Mouse (Mus musculus) colon, adult 2 months (tissue): ENCODE results near the gene Panx2. TPM values are rescaled to one million over a fixed set of nuclear protein-coding genes. Genes with fewer than 3 reads are reported as not detected.

Experiments
- polyA plus RNA-seq: library from polyadenylated mRNA; depleted of rRNA; stranded (reverse); fragments of >200 nt; gene quantifications from 2 replicates; pipeline ENCODE4 v1.2.3, GENCODE M21; 2012; rRNA removed

The Panx2 gene
- polyA plus RNA-seq, result 0.36 and 0.52 TPM in 2 replicates

GRCm38 (mm10) chr15:89059161-89059931 lies at the start of gene Panx2:
Gene Panx2, plus strand, starts transcription at chr15:89059734.

DNA sequence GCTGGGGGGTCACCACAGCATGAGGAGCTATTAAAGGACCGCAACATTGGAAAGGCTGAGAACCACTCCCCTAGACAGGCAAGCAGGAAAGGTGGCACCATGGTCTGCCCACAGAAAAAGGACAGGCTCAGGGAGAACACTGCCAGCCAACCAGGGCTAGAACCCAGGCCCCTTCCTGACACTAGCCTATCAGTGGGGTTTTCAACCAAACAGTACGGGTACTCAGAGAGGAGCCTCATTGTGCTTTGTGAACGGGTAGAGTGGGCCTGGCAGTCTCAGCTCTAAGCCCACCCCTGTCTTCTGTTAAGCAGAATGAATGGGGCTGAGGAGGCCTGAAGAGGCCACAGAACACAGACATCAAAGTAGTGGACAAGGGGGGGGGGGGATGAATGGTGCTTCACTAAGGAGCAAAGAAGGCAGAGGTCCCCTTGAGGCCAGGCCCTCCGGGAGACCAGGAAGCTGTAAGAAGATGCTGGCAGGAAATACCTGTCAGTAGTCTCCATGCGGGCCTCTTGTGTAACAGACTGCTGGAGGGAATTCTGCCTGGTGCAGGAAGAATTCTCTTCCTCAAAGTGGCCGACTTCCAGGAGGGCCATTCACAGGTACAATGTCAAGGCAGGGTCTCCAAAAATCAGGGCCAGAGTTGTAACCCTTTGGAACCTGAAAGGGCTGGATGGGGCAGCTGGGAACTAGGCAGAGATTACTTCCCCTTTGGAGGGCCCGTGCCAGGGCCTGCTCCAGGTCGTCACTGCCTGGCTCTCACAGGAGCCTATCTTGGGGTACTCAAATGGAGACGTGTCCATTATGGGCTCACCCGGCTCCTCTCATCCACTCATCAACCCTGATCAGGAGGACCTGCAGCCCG lies 15.3 kb downstream of the Panx2 start, which contains the start of gene Trabd:
TSS of gene Trabd (plus strand) at position 512 of the 865 bp plus-strand sequence.

DNA sequence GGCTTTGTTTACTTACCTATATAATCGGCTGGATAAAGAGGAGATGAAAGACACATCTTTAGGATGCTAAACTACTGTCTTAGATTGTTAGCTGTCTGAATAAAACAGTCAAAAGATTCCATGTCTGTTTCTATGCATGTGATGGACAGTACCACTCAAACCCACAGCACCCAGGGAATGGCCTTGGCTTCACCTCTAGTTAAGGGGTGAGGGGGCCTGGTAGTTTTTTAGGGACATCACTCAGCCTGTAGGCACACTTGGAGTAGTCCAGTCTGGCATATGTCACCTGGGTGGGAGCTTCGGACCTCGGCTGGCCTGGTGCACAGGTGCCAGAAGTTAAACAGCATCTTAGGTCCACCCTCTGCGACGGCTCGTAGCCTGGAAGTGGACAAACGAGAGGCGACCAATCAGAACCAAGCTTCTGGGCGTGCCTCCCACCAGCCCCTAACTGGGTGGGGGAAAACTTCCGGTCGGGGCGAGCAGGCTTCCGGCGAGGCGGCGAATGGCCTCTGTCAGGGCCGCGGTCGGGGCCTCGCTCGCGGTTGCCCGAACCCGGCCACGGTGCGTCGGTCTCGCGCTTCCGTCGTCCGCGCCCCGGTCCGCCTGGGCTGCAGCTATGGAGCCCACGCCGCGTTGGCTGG lies 29.2 kb downstream of the Panx2 start, which contains the start of gene Selenoo:
TSS of gene Selenoo (plus strand) at position 478 of the 641 bp plus-strand sequence.

GRCm38 (mm10) chr15:89122649-89123366 lies 63.3 kb downstream of the Panx2 start, which contains the start of gene Tubgcp6:
Gene Tubgcp6, minus strand, starts transcription at chr15:89123112.

Other genes with a start within 250 kb of the Panx2 start
- 22.3 and 22.6 TPM in 2 replicates for gene Alg12, start 240.4 kb upstream of the Panx2 start, polyA plus RNA-seq
- 49.6 and 56.6 TPM in 2 replicates for gene Creld2, start 240.1 kb upstream of the Panx2 start, polyA plus RNA-seq
- gene Pim3, start 197.5 kb upstream of the Panx2 start, polyA plus RNA-seq, result 77.2 and 79.2 TPM in 2 replicates
- gene Ttll8, start 105.3 kb upstream of the Panx2 start, polyA plus RNA-seq, result not detected in 2 replicates
- gene Mlc1, start 80.7 kb upstream of the Panx2 start, polyA plus RNA-seq, result not detected in 2 replicates
- not detected in 2 replicates for gene Mov10l1, start 76.8 kb upstream of the Panx2 start, polyA plus RNA-seq
- gene Trabd, start 15.4 kb downstream of the Panx2 start, polyA plus RNA-seq, result 79.8 and 87.2 TPM in 2 replicates
- gene Selenoo, start 29.4 kb downstream of the Panx2 start, polyA plus RNA-seq, result 66.7 and 76.7 TPM in 2 replicates
- 27.6 and 29.1 TPM in 2 replicates for gene Tubgcp6, start 63.4 kb downstream of the Panx2 start, polyA plus RNA-seq
- 34.5 and 42.0 TPM in 2 replicates for gene Hdac10, start 69.0 kb downstream of the Panx2 start, polyA plus RNA-seq
- 4.7 and 4.8 TPM in 2 replicates for gene Mapk12, start 81.0 kb downstream of the Panx2 start, polyA plus RNA-seq
- gene Mapk11, start 89.9 kb downstream of the Panx2 start, polyA plus RNA-seq, result 3.1 and 3.6 TPM in 2 replicates
- 407 and 411 TPM in 2 replicates for gene Plxnb2, start 121.1 kb downstream of the Panx2 start, polyA plus RNA-seq
- 13.8 and 18.4 TPM in 2 replicates for gene Dennd6b, start 136.8 kb downstream of the Panx2 start, polyA plus RNA-seq
- 241 and 282 TPM in 2 replicates for gene Ppp6r2, start 151.8 kb downstream of the Panx2 start, polyA plus RNA-seq